Mouse (Mus musculus): Measurements from ENCODE around the gene Glcci1. TPM values are rescaled to one million over a fixed set of nuclear protein-coding genes. Genes with fewer than 3 reads are reported as not detected.

Glcci1 gene
- polyA plus RNA-seq, 1 experiment = 155 TPM

DNA sequence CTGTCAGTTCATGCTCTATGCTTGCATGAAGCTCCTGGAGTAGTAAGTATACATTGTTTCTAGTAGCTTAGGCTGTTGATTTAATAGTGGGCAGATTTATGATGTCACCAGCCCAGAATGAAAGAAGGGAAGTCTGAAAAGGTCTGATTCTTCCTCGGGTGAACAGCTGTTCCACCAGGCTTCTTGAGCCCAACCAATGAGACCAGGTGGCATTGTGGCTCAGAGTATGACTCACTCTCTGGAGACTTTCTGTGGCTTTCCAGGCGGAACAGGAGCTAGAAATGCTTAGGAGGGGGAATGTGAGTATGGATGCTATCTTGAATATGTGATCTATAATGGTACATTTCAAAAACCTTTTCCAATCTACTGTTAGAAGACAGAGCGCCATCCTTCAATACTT lies 113.6 kb downstream of the Glcci1 start:
- no peak overlapping the region for H3K27ac ChIP-seq (ENCODE audit: control insufficient read depth, insufficient read depth, low read depth, low read length)
- H3K4me1 ChIP-seq (ENCODE audit: control insufficient read depth, insufficient read depth, low read length) = no peaks in the 10 kb centered on the region
- no peak overlapping the region for H3K4me3 ChIP-seq (ENCODE audit: control insufficient read depth, low read depth, low read length)
- H3K27me3 ChIP-seq (ENCODE audit: control insufficient read depth, insufficient read depth, low read length) = no peaks in the 10 kb centered on the region
- TF ChIP-seq POLR2A (IDR thresholded peaks at IDR 0.05; ENCODE audit: control insufficient read depth, low read depth, low read length) = no peak
- TF ChIP-seq CTCF (IDR thresholded peaks at IDR 0.05; ENCODE audit: control insufficient read depth, insufficient read depth, insufficient replicate concordance, low read depth, low read length) = no peak
- H3K36me3 ChIP-seq (ENCODE audit: control insufficient read depth, insufficient read depth, low read length) = no peaks in the 10 kb centered on the region

DNA sequence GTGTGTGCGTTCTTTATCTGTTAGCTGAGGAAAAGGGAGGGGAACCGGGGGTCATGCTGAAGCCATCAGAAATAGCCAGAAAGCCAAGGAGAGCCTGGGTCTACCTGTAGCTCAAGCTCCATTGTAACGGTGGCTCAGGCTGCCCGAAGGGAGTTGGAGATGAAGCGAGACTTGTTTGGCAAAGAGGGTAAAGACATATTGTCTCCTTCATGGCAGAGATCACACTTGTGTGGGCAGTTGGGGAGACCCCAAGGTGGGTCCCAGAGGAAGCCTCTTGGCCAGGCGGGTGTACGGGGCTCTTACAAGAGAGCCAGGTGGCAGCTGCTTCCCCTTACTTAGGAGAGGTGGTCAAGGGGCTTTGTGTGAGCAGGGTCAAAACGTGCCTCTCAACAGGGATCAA lies 118.8 kb downstream of the Glcci1 start:
- H3K36me3 ChIP-seq (ENCODE audit: control insufficient read depth, insufficient read depth, low read length) = no peaks in the 10 kb centered on the region
- no peak overlapping the region for H3K4me3 ChIP-seq (ENCODE audit: control insufficient read depth, low read depth, low read length)
- TF ChIP-seq CTCF (IDR thresholded peaks at IDR 0.05; ENCODE audit: control insufficient read depth, insufficient read depth, insufficient replicate concordance, low read depth, low read length) (no peak), POLR2A (IDR thresholded peaks at IDR 0.05; ENCODE audit: control insufficient read depth, low read depth, low read length) (no peak)
- H3K4me1 ChIP-seq (ENCODE audit: control insufficient read depth, insufficient read depth, low read length) = no peaks in the 10 kb centered on the region
- H3K27ac ChIP-seq (ENCODE audit: control insufficient read depth, insufficient read depth, low read depth, low read length) = no peak overlapping the region
- no peaks in the 10 kb centered on the region for H3K27me3 ChIP-seq (ENCODE audit: control insufficient read depth, insufficient read depth, low read length)

DNA sequence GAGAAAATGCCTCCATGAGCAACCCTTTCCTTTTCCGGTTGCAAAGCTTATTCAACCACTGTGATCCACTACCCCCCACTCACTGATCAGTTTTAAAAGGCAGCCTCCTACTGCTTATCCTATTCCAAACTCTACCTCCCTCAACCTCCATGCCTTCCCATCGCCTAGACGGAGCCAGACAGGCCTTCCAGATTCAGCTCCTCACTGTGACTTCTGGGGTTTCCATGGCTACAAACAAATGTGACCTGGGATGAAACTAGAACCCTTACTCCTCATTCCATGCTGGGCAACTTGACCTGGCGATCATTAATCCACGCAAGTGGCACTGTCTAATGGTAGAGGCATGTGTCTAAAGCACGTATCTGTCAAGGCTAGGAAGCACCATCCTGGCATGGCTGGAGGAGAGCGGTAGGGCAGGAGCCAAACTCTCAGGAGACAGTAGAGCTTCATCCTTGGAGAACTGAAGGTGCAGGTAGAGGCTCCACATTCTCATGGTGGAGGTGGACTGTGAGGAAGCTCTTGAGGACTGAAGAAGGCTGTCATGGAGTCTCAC lies 119.4 kb downstream of the Glcci1 start:
- Histone ChIP-seq H3K4me1 (ENCODE audit: control insufficient read depth, insufficient read depth, low read length) (no peaks in the 10 kb centered on the region), H3K27me3 (ENCODE audit: control insufficient read depth, insufficient read depth, low read length) (no peaks in the 10 kb centered on the region), H3K4me3 (ENCODE audit: control insufficient read depth, low read depth, low read length) (no peak overlapping the region), H3K27ac (ENCODE audit: control insufficient read depth, insufficient read depth, low read depth, low read length) (no peak overlapping the region), H3K36me3 (ENCODE audit: control insufficient read depth, insufficient read depth, low read length) (no peaks in the 10 kb centered on the region)
- TF ChIP-seq CTCF (IDR thresholded peaks at IDR 0.05; ENCODE audit: control insufficient read depth, insufficient read depth, insufficient replicate concordance, low read depth, low read length) (no peak), POLR2A (IDR thresholded peaks at IDR 0.05; ENCODE audit: control insufficient read depth, low read depth, low read length) (no peak)

DNA sequence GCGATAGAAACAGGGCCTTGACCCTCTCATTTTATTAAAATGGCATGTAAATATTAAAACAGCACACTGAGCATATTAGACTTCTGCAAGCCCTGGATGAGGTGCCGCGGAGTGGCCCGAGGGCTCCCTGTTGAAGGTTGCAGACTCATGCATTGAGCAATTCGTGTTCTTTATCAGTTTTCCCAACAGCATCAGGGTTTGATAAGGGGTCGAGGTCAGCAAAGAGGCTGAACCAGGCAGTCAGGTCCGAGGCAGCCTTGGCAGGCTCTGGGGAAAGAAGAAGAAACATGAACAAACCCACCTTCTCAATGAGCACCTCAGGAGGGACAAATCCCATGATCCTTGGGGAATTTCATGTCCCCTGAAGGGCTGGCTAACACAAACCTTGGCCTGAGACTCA lies 121.1 kb downstream of the Glcci1 start:
- Histone ChIP-seq H3K27me3 (ENCODE audit: control insufficient read depth, insufficient read depth, low read length) (no peaks in the 10 kb centered on the region), H3K4me3 (ENCODE audit: control insufficient read depth, low read depth, low read length) (no peak overlapping the region), H3K4me1 (ENCODE audit: control insufficient read depth, insufficient read depth, low read length) (no peaks in the 10 kb centered on the region), H3K36me3 (ENCODE audit: control insufficient read depth, insufficient read depth, low read length) (no peaks in the 10 kb centered on the region), H3K27ac (ENCODE audit: control insufficient read depth, insufficient read depth, low read depth, low read length) (no peak overlapping the region)
- TF ChIP-seq POLR2A (IDR thresholded peaks at IDR 0.05; ENCODE audit: control insufficient read depth, low read depth, low read length) (no peak), CTCF (IDR thresholded peaks at IDR 0.05; ENCODE audit: control insufficient read depth, insufficient read depth, insufficient replicate concordance, low read depth, low read length) (no peak)

DNA sequence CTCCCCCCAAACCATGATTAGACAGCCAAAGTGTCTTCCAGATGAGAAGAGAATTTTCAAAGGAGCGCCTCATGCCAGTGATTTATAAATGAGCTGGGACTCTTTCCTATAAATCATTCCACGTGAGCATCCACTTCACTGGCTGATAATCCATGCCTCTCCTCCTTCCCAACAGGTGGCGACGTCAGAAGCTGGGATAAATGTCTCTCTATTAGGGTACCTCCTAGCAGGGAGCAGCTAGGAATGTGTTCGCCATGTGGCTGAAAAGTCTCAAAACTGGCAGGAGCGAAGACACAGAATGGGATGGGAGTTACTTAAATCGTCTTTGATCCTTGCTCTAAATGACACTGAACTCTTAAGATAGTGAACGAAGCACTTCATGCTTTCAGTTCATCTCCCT lies 122.0 kb downstream of the Glcci1 start:
- no peak overlapping the region for H3K4me3 ChIP-seq (ENCODE audit: control insufficient read depth, low read depth, low read length)
- no peak for TF ChIP-seq POLR2A (IDR thresholded peaks at IDR 0.05; ENCODE audit: control insufficient read depth, low read depth, low read length)
- no peak for TF ChIP-seq CTCF (IDR thresholded peaks at IDR 0.05; ENCODE audit: control insufficient read depth, insufficient read depth, insufficient replicate concordance, low read depth, low read length)
- H3K27me3 ChIP-seq (ENCODE audit: control insufficient read depth, insufficient read depth, low read length) = no peaks in the 10 kb centered on the region
- H3K36me3 ChIP-seq (ENCODE audit: control insufficient read depth, insufficient read depth, low read length) = no peaks in the 10 kb centered on the region
- H3K4me1 ChIP-seq (ENCODE audit: control insufficient read depth, insufficient read depth, low read length) = no peaks in the 10 kb centered on the region
- no peak overlapping the region for H3K27ac ChIP-seq (ENCODE audit: control insufficient read depth, insufficient read depth, low read depth, low read length)

DNA sequence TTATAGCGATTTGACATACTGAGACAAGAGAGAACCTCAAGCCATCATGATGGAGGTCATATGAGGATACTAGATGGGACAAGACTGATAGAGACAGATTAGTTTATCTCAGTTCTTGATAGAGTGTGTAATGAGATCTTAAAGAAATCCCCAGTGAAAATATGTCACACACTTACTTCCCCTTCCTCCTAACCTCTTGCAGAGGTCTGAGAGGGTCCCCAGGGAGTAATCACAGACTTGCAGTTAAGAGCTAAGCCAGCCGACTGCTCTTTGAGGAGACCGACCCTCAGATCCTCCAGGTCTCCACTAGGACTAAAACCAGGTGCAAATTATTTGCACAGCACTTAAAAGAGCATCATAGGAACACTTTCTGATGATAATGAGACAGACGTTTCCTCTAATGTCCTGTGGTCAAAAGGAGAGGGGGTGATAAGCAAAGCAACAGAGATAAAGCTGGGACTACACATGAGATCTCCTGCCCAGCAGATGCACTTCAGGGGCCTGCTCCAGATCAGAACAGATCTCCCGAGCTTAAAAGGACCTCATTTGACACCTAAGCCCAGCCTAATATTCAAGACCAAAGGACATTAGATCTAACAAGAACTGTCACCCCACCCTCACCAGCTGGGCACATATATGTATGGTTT lies 122.7 kb downstream of the Glcci1 start:
- Histone ChIP-seq H3K4me3 (ENCODE audit: control insufficient read depth, low read depth, low read length) (no peak overlapping the region), H3K36me3 (ENCODE audit: control insufficient read depth, insufficient read depth, low read length) (no peaks in the 10 kb centered on the region), H3K4me1 (ENCODE audit: control insufficient read depth, insufficient read depth, low read length) (no peaks in the 10 kb centered on the region), H3K27ac (ENCODE audit: control insufficient read depth, insufficient read depth, low read depth, low read length) (no peak overlapping the region), H3K27me3 (ENCODE audit: control insufficient read depth, insufficient read depth, low read length) (no peaks in the 10 kb centered on the region)
- TF ChIP-seq CTCF (IDR thresholded peaks at IDR 0.05; ENCODE audit: control insufficient read depth, insufficient read depth, insufficient replicate concordance, low read depth, low read length) = no peak
- TF ChIP-seq POLR2A (IDR thresholded peaks at IDR 0.05; ENCODE audit: control insufficient read depth, low read depth, low read length) = no peak

DNA sequence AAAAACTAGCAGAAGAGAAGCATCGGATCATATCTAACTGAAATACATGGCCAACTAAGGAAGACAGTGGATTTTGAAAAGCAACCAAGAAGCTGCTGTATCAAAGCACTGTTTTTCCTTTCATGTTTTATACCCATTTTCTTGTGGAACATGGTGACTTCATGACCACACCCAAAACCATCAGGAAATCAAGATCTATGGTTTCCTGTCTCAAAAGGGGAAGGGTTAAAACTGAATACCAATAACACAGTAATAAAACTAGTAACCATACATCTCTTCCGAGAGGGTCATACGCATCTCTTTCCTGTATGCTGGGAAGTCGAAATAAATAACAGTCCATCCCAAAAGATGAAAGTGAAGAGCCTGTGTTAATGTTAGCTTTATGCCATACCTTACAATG lies 123.3 kb downstream of the Glcci1 start:
- no peaks in the 10 kb centered on the region for H3K36me3 ChIP-seq (ENCODE audit: control insufficient read depth, insufficient read depth, low read length)
- no peak overlapping the region for H3K27ac ChIP-seq (ENCODE audit: control insufficient read depth, insufficient read depth, low read depth, low read length)
- no peaks in the 10 kb centered on the region for H3K27me3 ChIP-seq (ENCODE audit: control insufficient read depth, insufficient read depth, low read length)
- H3K4me1 ChIP-seq (ENCODE audit: control insufficient read depth, insufficient read depth, low read length) = no peaks in the 10 kb centered on the region
- TF ChIP-seq POLR2A (IDR thresholded peaks at IDR 0.05; ENCODE audit: control insufficient read depth, low read depth, low read length) (no peak), CTCF (IDR thresholded peaks at IDR 0.05; ENCODE audit: control insufficient read depth, insufficient read depth, insufficient replicate concordance, low read depth, low read length) (no peak)
- H3K4me3 ChIP-seq (ENCODE audit: control insufficient read depth, low read depth, low read length) = no peak overlapping the region

All from testis, adult 2 months (tissue).